8 mouse cellular contexts compared by ENCODE assay signal in the genomic region with DNA sequence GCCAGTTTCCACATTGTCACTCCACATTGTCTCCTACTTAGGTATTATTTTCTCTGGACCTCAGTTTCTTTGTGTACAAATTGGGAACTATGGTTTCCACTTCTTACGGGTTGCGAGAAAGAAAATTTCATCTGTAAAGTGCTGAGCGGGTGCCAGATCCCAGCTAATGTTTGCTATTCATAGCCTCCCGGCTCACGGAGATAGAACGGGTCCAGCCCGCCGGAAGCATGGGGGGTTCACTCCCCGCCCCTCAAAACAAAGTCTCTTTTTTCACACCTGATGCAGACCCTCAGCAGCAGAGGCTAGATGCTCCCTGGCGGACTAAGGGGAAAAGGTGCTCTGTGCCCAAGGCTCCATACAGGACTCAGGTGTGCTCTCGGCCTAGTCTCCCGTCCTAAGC. TPM values are rescaled to one million over a fixed set of nuclear protein-coding genes. Genes with fewer than 3 reads are reported as not detected.
DNase-seq lines count a peak whose midpoint lies in the region; ATAC-seq and TF ChIP-seq lines count a peak whose summit lies in the region.

No protein-coding gene starts in this region.

- H3K4me2 ChIP-seq in heart, embryonic 12.5 days, result peak overlapping the region; percentile 100
- peak overlapping the region; percentile 76 for H3K4me2 ChIP-seq in CH12.LX (ENCODE audit: insufficient read depth, low read depth, poor library complexity, severe bottlenecking)
- peak overlapping the region; percentile 94 for H3K4me2 ChIP-seq in forebrain, embryonic 15.5 days (replicated peaks)
- H3K4me2 ChIP-seq in liver, postnatal 0 days (ENCODE audit: low read depth, low read length), result peak overlapping the region; percentile 98

- H3K27ac ChIP-seq in heart, embryonic 12.5 days (ENCODE audit: poor library complexity, severe bottlenecking), result no peak overlapping the region
- H3K27ac ChIP-seq in CH12.LX (ENCODE audit: insufficient read depth, low read depth), result no peak overlapping the region
- H3K27ac ChIP-seq in forebrain, embryonic 15.5 days (replicated peaks), result 0 out of 2 replicates have a peak overlapping the region, but pooled peaks have one; percentile 62
- H3K27ac ChIP-seq in liver, postnatal 0 days (ENCODE audit: low read depth), result no peak overlapping the region

- no peaks in the 10 kb centered on the region for H3K36me3 ChIP-seq in heart, embryonic 12.5 days
- H3K36me3 ChIP-seq in CH12.LX (replicated peaks in 1 of 2; ENCODE audit: control insufficient read depth in 1 of 2, insufficient read depth in 1 of 2, low read length in 1 of 2), result no peaks in the 10 kb centered on the region
- no peaks in the 10 kb centered on the region for H3K36me3 ChIP-seq in forebrain, embryonic 15.5 days
- H3K36me3 ChIP-seq in liver, postnatal 0 days (replicated peaks; ENCODE audit: insufficient read depth, low read length), result no peaks in the 10 kb centered on the region

- peak overlapping the region; percentile 79 for H3K9ac ChIP-seq in heart, embryonic 12.5 days
- H3K9ac ChIP-seq in CH12.LX (ENCODE audit: insufficient read depth, low read depth), result no peak overlapping the region; the same call in 1 of the 2 replicates
- H3K9ac ChIP-seq in forebrain, embryonic 15.5 days (replicated peaks), result peak overlapping the region; percentile 71
- H3K9ac ChIP-seq in liver, postnatal 0 days (replicated peaks), result no peak overlapping the region

- in situ Hi-C loops in CH12.LX (cut with MboI; ENCODE audit: low pct_ligation_motif_present, low pct_unique_long_range_greater_than_20kb, low sequenced_read_pairs), result loop anchor here (10.0 kb wide), 1 partner anchor 519 kb away; no protein-coding TSS in a partner anchor

- peaks cover 23% of the 10 kb centered on the region for H3K4me1 ChIP-seq in heart, embryonic 12.5 days (replicated peaks)
- no peaks in the 10 kb centered on the region for H3K4me1 ChIP-seq in CH12.LX (ENCODE audit: control insufficient read depth in 1 of 2, insufficient read depth in 2 of 2)
- peaks cover 48% of the 10 kb centered on the region for H3K4me1 ChIP-seq in forebrain, embryonic 15.5 days
- H3K4me1 ChIP-seq in liver, postnatal 0 days (ENCODE audit: insufficient read depth), result peaks cover 28% of the 10 kb centered on the region

- dilution Hi-C loops in CH12.LX (cut with MboI; ENCODE audit: extremely low pct_ligation_motif_present, extremely low pct_unique_long_range_greater_than_20kb, low sequenced_read_pairs), result no loop called here

- WGBS in heart, embryonic 12.5 days, result 5% methylated on average over 12 of the region's 12 CpGs
- 3% methylated on average over 12 of the region's 12 CpGs for WGBS in forebrain, embryonic 15.5 days
- 4% methylated on average over 12 of the region's 12 CpGs for WGBS in liver, postnatal 0 days (ENCODE audit: insufficient replicate concordance)

- H3K27me3 ChIP-seq in heart, embryonic 12.5 days (replicated peaks), result peaks cover 72% of the 10 kb centered on the region
- H3K27me3 ChIP-seq in CH12.LX (replicated peaks), result peaks cover 57% of the 10 kb centered on the region
- H3K27me3 ChIP-seq in forebrain, embryonic 15.5 days, result no peaks in the 10 kb centered on the region
- peaks cover 59% of the 10 kb centered on the region for H3K27me3 ChIP-seq in liver, postnatal 0 days (ENCODE audit: insufficient read depth, low read length)

- DNase-seq in heart, adult 11 months, result no peak
- DNase-seq in CH12.LX (ENCODE audit: extremely low read depth), result no peak
- no peak for DNase-seq in liver, postnatal 0 days
- DNase-seq in cerebellum, adult 8-10 months, result no peak
- DNase-seq in gastrocnemius, postnatal 4 days (ENCODE audit: low spot score in 2 of 2), result no peak
- no peak for DNase-seq in embryo, embryonic 9.5 days (ENCODE audit: extremely low spot score)

- no peaks in the 10 kb centered on the region for H3K9me3 ChIP-seq in heart, embryonic 12.5 days (replicated peaks)
- peaks cover 26% of the 10 kb centered on the region for H3K9me3 ChIP-seq in CH12.LX (replicated peaks; ENCODE audit: low read length)
- H3K9me3 ChIP-seq in forebrain, embryonic 15.5 days, result no peaks in the 10 kb centered on the region
- no peaks in the 10 kb centered on the region for H3K9me3 ChIP-seq in liver, postnatal 0 days (ENCODE audit: low read length)

- TF ChIP-seq POLR2A in CH12.LX (IDR thresholded peaks at IDR 0.05; ENCODE audit: low read depth, low read length), result no peak

- no peak for ATAC-seq in heart, embryonic 12.5 days (ENCODE audit: insufficient number of reproducible peaks, low FRiP score)
- ATAC-seq in forebrain, embryonic 15.5 days (replicated peaks), result peak; percentile 34
- ATAC-seq in liver, postnatal 0 days, result no peak; the same call in 1 of the 2 replicates

- no peak for TF ChIP-seq RAD21 in CH12.LX (IDR thresholded peaks at IDR 0.05; ENCODE audit: low read depth, low read length)

- TF ChIP-seq CTCF in CH12.LX (conservative IDR thresholded peaks at IDR 0.05 in 1 of 2, IDR thresholded peaks at IDR 0.05 in 1 of 2; ENCODE audit: low read depth in 2 of 2, low read length in 2 of 2), result no peak
- no peak for TF ChIP-seq CTCF in liver, postnatal 0 days (IDR thresholded peaks at IDR 0.05; ENCODE audit: low read depth)

- no peak for TF ChIP-seq EP300 in CH12.LX (IDR thresholded peaks at IDR 0.05; ENCODE audit: low read length)
- no peak for TF ChIP-seq EP300 in liver, postnatal 0 days (IDR thresholded peaks at IDR 0.05; ENCODE audit: low read depth)

- peak overlapping the region; percentile 75 for H3K4me3 ChIP-seq in heart, embryonic 12.5 days
- H3K4me3 ChIP-seq in CH12.LX (replicated peaks in 1 of 3; ENCODE audit: low read depth in 2 of 3, low read length in 2 of 3, poor library complexity in 1 of 3), result peak overlapping the region in 1 of 3 experiments; percentile 51
- peak overlapping the region; percentile 67 for H3K4me3 ChIP-seq in forebrain, embryonic 15.5 days
- H3K4me3 ChIP-seq in liver, postnatal 0 days (ENCODE audit: low read depth, low read length), result peak overlapping the region; percentile 70

- no peaks in the 10 kb centered on the region for H3K79me2 ChIP-seq in CH12.LX (replicated peaks; ENCODE audit: control insufficient read depth, extremely low read depth, insufficient read depth, poor library complexity, severe bottlenecking)

TF ChIP-seq in CH12.LX, 34 proteins besides CTCF, POLR2A, EP300 and RAD21:
- no peak for TF ChIP-seq HCFC1 (IDR thresholded peaks at IDR 0.05; ENCODE audit: low read depth, low read length)
- TF ChIP-seq KAT2A (IDR thresholded peaks at IDR 0.05; ENCODE audit: insufficient replicate concordance, low read length), result no peak
TF ChIP-seq in CH12.LX: peak in this region for 0.

RNA-seq across cellular contexts. Expression of gene Mmp17, which starts 0.6 kb away (rescaled TPM):
- 0.65 and 1.2 TPM in 2 replicates for polyA plus RNA-seq in heart, embryonic 12.5 days (2016; fragmentation: Nextera tagmentation; extraction: Ambion mirVana)
- total RNA-seq in CH12.LX (2012; rRNA removed) (0.34 and 0.51 TPM in 2 replicates), CH12.LX (2014; rRNA removed) (not detected in 2 replicates)
- not detected in 2 replicates for polyA plus RNA-seq in CH12.LX (2012; ENCODE audit: insufficient read length, low read depth)
- 17.9 and 20.2 TPM in 2 replicates for polyA plus RNA-seq in forebrain, embryonic 15.5 days (2015; fragmentation: Nextera tagmentation; extraction: Ambion mirVana)
- polyA plus RNA-seq in liver, postnatal 0 days (2015; fragmentation: Nextera tagmentation; extraction: Ambion mirVana), result 0.07 and 0.11 TPM in 2 replicates
- 1 to 10 TPM; 1.8 to 2.2 TPM for total RNA-seq in gastrocnemius, postnatal 4 days (2021)

Comparison
In these comparisons a context has a peak if more than half of its experiments do, and no peak if none do; other contexts are left out.
1. H3K9ac ChIP-seq: peak in heart, embryonic 12.5 days (single experiment) and forebrain, embryonic 15.5 days (single experiment); none in CH12.LX (single experiment) and liver, postnatal 0 days (single experiment).
2. Peak in every context shown above with its lines, with median percentiles within 50 percentile points of each other: H3K4me2 ChIP-seq.